Mouse (Mus musculus) liver, postnatal 0 days (tissue): Measurements from ENCODE around the gene Rassf8. TPM values are rescaled to one million over a fixed set of nuclear protein-coding genes. Genes with fewer than 3 reads are reported as not detected.

Experiments
- ATAC-seq: fragments of 200-750 bp; cut with Nextera tagmentation; 2 replicates; pipeline ENCODE4 v1.8.0; 2017; ENCODE audit warnings: mild to moderate bottlenecking, moderate library complexity
- DNase-seq: peaks from one replicate; pipeline ENCODE4 v3.0.0-alpha.2; 2016
- H3K27ac ChIP-seq: fragments of 300-500 bp; sonication (generic); 2 replicates; pipeline ENCODE4 v1.5.1; 2014; ENCODE audit warnings: antibody characterized with exemption, moderate library complexity, mild to moderate bottlenecking, low read depth
- H3K27me3 ChIP-seq: fragments of 300-500 bp; sonication (generic); 2 replicates; pipeline ENCODE4 v1.6.1; 2014; ENCODE audit warnings: low read length, control low read depth, mixed read lengths; ENCODE audit not compliant: insufficient read depth
- H3K36me3 ChIP-seq: fragments of 300-500 bp; sonication (generic); replicated peaks from 2 replicates; pipeline ENCODE4 v1.6.1; 2014; ENCODE audit warnings: mild to moderate bottlenecking, control low read depth, low read length, moderate library complexity, mixed read lengths; ENCODE audit not compliant: insufficient read depth
- H3K4me1 ChIP-seq: fragments of 300-500 bp; sonication (generic); 2 replicates; pipeline ENCODE4 v1.6.1; 2014; ENCODE audit warnings: antibody characterized with exemption, mild to moderate bottlenecking, control low read depth; ENCODE audit not compliant: insufficient read depth
- H3K4me2 ChIP-seq: fragments of 300-500 bp; sonication (generic); 2 replicates; pipeline ENCODE4 v1.6.1; 2014; ENCODE audit warnings: low read depth, mild to moderate bottlenecking, low read length, moderate library complexity, mixed read lengths
- H3K4me3 ChIP-seq: fragments of 300-500 bp; sonication (generic); 2 replicates; pipeline ENCODE4 v1.5.1; 2014; ENCODE audit warnings: low read depth, low read length
- H3K9ac ChIP-seq: fragments of 300-500 bp; sonication (generic); replicated peaks from 2 replicates; pipeline ENCODE4 v1.6.1; 2014; ENCODE audit warnings: mild to moderate bottlenecking, moderate library complexity
- H3K9me3 ChIP-seq: fragments of 300-500 bp; sonication (generic); 2 replicates; pipeline ENCODE4 v1.6.1; 2016; ENCODE audit warnings: mild to moderate bottlenecking, control low read depth, low read length, mixed read lengths
- CTCF ChIP-seq: sonication (generic); IDR thresholded peaks from 2 replicates; pipeline ENCODE4 v1.5.1; 2016; ENCODE audit warnings: antibody characterized with exemption, low read depth
- EP300 ChIP-seq: IDR thresholded peaks from 2 replicates; pipeline ENCODE4 v1.6.1; 2016; ENCODE audit warnings: antibody characterized with exemption, low read depth, mild to moderate bottlenecking
- WGBS: fragments of 180-500 bp; shearing (Covaris S2); extraction: QIAGEN DNeasy Blood & Tissue Kit; methylation state at CpG from one replicate; pipeline ENCODE4 v1.1.7; 2014; ENCODE audit not compliant: insufficient replicate concordance; 5-methylcytosine and 5-hydroxymethylcytosine counted together
- polyA plus RNA-seq: library from polyadenylated mRNA; unstranded; fragments of >200 nt; fragmentation: Nextera tagmentation; extraction: Ambion mirVana; gene quantifications from 2 replicates; pipeline ENCODE4 v1.2.1, GENCODE M21; 2015

Rassf8 gene
- polyA plus RNA-seq, 1 experiment from 2014 or later = 4.9 TPM

DNA sequence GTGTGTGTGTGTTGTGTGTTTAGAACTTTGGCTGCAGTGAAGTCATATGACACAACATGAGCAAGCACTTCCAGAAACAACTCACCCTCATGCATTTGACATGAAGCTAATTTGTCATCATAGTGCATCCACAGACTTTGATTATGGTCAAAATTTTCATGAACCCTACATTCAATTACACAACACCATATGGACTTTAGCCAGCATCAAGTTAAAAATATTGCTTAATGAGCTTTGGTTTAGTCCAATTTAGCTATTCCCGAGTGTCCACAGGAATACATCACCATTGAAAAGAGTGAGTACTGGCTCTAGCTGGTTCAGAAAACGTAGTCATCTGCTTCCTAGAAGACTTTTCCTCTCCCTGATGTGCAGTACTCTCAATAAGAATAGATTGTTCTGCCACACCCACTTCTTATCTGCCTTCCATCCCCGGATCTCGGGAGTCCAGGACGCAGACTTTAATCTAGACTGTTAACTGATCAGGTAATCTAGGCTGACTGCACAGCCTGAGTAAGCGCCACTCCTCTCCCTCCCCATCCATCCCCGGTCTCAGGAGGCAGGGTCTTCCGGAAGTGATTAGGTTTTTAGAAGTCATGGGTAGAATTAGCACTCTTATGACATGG lies 33.7 kb downstream of the Rassf8 start:
- ATAC-seq (peak; percentile 57), DNase-seq (no peak)
- Histone ChIP-seq H3K9me3 (no peaks in the 10 kb centered on the region), H3K27ac (no peak overlapping the region; the same call in 1 of the 2 replicates), H3K4me1 (peaks cover 13% of the 10 kb centered on the region), H3K27me3 (no peaks in the 10 kb centered on the region), H3K4me3 (no peak overlapping the region), H3K9ac (no peak overlapping the region), H3K4me2 (no peak overlapping the region), H3K36me3 (no peaks in the 10 kb centered on the region)
- no peak for TF ChIP-seq CTCF
- no peak for TF ChIP-seq EP300
- WGBS = 48% methylated on average over 8 of the region's 8 CpGs

DNA sequence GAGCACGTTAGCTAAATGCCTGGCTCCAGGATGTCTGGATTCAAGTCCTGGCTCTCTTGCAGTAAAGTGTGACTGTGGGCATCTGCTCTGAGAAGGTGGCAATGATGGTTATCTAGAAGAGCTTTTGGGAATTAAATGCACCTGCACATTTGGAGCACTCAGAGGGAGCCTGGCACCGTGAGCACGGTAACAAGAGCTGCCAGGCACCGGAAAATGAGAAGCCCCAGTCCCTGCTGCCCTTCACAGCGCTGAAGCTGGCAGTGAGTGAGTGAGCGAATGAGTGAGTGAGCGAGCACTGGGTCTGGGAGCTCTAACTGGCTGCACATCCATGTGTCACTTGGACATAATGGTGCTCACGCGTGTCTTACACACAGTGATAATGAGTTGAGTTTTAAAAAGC lies 34.7 kb downstream of the Rassf8 start:
- Histone ChIP-seq H3K4me2 (no peak overlapping the region), H3K36me3 (no peaks in the 10 kb centered on the region), H3K9ac (no peak overlapping the region), H3K27me3 (no peaks in the 10 kb centered on the region), H3K4me1 (peaks cover 13% of the 10 kb centered on the region), H3K27ac (no peak overlapping the region), H3K9me3 (no peaks in the 10 kb centered on the region), H3K4me3 (no peak overlapping the region)
- TF ChIP-seq CTCF = no peak
- TF ChIP-seq EP300 = no peak
- ATAC-seq = no peak
- DNase-seq = no peak
- 86% methylated on average over 9 of the region's 9 CpGs for WGBS

DNA sequence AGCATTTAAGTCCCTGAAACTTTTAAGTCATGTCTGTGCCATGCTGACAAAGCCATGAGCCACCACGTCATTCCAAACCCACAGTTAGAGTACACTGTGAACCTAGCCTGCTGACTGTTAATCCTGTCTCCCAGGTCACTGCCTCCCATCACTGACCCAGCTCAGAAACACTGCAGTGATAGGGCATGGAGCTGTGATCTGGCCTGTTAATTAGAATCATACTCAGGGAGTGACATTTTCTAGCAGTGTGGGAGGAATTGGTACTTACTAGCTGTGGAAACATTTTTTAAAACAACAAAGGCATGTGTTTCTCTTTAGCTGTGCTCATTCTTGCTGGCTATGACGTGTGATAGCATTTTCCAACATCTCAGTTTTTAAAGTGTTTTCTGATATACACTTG lies 35.4 kb downstream of the Rassf8 start:
- H3K27ac ChIP-seq = no peak overlapping the region
- H3K4me2 ChIP-seq = no peak overlapping the region
- H3K9ac ChIP-seq = no peak overlapping the region
- TF ChIP-seq CTCF (no peak), EP300 (no peak)
- DNase-seq (no peak), ATAC-seq (no peak)
- no peaks in the 10 kb centered on the region for H3K36me3 ChIP-seq
- 71% methylated on average over 2 of the region's 2 CpGs for WGBS
- H3K9me3 ChIP-seq = no peaks in the 10 kb centered on the region
- no peaks in the 10 kb centered on the region for H3K27me3 ChIP-seq
- no peak overlapping the region for H3K4me3 ChIP-seq
- peaks cover 13% of the 10 kb centered on the region for H3K4me1 ChIP-seq

DNA sequence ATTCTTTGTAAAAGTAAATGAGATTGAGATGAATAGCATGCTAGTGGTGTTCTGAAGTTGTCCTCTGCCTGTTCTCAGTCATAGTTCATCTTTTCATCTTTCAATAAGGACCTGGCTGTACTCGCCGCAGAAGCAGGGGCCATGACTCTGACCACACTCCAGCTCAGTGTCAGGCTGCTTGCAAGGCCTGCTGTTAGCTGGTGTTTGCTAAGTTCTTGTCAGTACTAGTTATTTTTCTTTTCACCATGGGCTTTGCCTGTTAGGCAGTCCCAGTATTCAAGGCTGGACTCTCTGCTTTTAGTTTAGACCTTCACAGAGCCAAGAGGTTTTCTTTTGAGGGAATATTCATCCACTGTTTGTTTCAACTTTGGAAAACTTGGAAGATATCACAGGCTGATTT lies 40.8 kb downstream of the Rassf8 start:
- no peaks in the 10 kb centered on the region for H3K27me3 ChIP-seq
- no peaks in the 10 kb centered on the region for H3K36me3 ChIP-seq
- H3K9me3 ChIP-seq = no peaks in the 10 kb centered on the region
- no peak overlapping the region for H3K4me2 ChIP-seq
- no peak overlapping the region for H3K9ac ChIP-seq
- 92% methylated on average over 2 of the region's 2 CpGs for WGBS
- no peaks in the 10 kb centered on the region for H3K4me1 ChIP-seq
- ATAC-seq (no peak), DNase-seq (no peak)
- no peak overlapping the region for H3K27ac ChIP-seq
- no peak for TF ChIP-seq EP300
- TF ChIP-seq CTCF = no peak
- H3K4me3 ChIP-seq = no peak overlapping the region

DNA sequence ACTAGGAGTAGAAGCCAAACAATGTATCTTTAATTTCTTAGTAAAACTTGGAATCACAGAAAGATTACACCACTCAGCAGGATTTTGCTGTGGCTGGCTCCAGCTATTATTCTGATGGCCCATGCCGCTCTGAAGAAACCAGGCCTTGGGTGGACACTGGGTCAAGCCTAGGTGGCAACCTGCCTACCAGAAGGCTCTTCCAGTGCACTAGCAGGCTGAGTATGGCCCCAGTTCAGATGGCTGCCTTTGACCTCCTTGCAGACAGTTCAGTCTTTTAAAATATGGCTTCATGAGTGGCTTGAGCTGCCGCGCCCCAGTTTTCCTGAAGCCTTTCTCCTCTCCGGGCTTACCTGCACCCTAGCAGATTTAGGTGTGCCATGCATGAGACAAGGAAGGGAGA lies 43.2 kb downstream of the Rassf8 start:
- H3K9me3 ChIP-seq = no peaks in the 10 kb centered on the region
- DNase-seq (no peak), ATAC-seq (no peak)
- H3K4me3 ChIP-seq = no peak overlapping the region
- H3K9ac ChIP-seq = no peak overlapping the region
- H3K27me3 ChIP-seq = no peaks in the 10 kb centered on the region
- 84% methylated on average over 4 of the region's 4 CpGs for WGBS
- no peak overlapping the region for H3K4me2 ChIP-seq
- no peak overlapping the region for H3K27ac ChIP-seq
- H3K36me3 ChIP-seq = no peaks in the 10 kb centered on the region
- H3K4me1 ChIP-seq = peaks cover 3% of the 10 kb centered on the region; the same call in 1 of the 2 replicates
- no peak for TF ChIP-seq EP300
- no peak for TF ChIP-seq CTCF

DNA sequence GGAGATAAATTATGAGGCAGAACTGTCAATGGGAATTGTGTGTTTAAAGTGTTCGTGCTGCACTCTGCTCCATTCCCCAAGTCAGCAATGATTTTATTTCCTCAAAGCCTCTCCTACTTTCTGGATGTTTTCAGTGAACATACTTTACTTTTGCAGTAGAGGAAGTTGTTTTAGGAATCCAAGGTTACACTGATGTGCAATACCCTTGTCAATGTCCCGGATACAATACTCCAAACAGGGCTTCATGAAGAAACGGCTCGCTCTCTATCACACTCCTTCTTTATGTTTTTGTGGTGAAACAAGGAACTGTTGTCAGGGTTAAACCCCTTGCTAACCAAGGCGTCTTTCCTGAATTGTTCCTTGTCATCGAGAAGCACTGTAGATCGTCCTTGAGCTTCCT lies 45.8 kb downstream of the Rassf8 start:
- DNase-seq = no peak
- no peak overlapping the region for H3K27ac ChIP-seq
- H3K27me3 ChIP-seq = no peaks in the 10 kb centered on the region
- H3K36me3 ChIP-seq = no peaks in the 10 kb centered on the region
- ATAC-seq = no peak
- no peaks in the 10 kb centered on the region for H3K9me3 ChIP-seq
- no peak overlapping the region for H3K4me2 ChIP-seq
- TF ChIP-seq CTCF (no peak), EP300 (no peak)
- WGBS = 43% methylated on average over 7 of the region's 7 CpGs
- no peak overlapping the region for H3K4me3 ChIP-seq
- H3K4me1 ChIP-seq = peaks cover 7% of the 10 kb centered on the region; the same call in 1 of the 2 replicates
- H3K9ac ChIP-seq = no peak overlapping the region

DNA sequence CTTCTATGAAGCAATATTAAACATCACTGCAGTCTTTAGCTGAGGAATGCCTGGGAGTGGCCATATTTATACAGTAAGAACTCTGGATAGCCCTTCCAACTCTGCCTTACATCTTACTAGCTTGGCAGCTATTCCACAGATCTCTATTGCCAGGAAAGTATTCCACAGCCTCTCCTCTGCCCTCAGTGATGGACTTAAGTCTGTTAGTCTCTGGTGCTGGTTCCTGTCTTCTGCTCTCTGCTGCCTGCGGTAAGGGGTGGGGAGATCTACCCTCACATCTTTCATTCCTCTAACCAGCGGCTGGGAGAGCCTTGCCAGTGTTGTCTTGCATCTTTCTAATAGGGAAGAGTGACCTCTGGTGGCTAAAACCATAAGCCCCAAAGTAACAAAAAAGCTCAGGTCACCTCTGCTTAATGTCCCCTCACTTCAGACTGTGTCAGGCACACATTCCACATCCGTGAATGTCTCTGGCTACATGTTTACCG lies 46.6 kb downstream of the Rassf8 start:
- ATAC-seq = peak; percentile 78
- H3K9ac ChIP-seq = no peak overlapping the region
- H3K36me3 ChIP-seq = no peaks in the 10 kb centered on the region
- H3K27me3 ChIP-seq = no peaks in the 10 kb centered on the region
- TF ChIP-seq EP300 (no peak), CTCF (peak; percentile 74)
- no peaks in the 10 kb centered on the region for H3K9me3 ChIP-seq
- H3K4me2 ChIP-seq = no peak overlapping the region
- H3K4me3 ChIP-seq = no peak overlapping the region
- H3K4me1 ChIP-seq = peaks cover 7% of the 10 kb centered on the region; the same call in 1 of the 2 replicates
- no peak for DNase-seq
- WGBS = 10% methylated on average over 4 of the region's 4 CpGs
- no peak overlapping the region for H3K27ac ChIP-seq
